Mouse (Mus musculus) brown adipose tissue, adult 24 weeks (tissue): ENCODE measurements around the gene Fam83e. TPM values are rescaled to one million over a fixed set of nuclear protein-coding genes. Genes with fewer than 3 reads are reported as not detected.

ENCODE experiments used
- H3K27ac ChIP-seq: fragments of 200-500 bp; replicated peaks from 2 replicates; pipeline ENCODE4 v1.5.1; 2012; ENCODE audit warnings: low read depth, mild to moderate bottlenecking, low read length
- H3K4me1 ChIP-seq: fragments of 200-500 bp; 2 replicates; pipeline ENCODE4 v1.6.1; 2012; ENCODE audit warnings: low read length, mixed read lengths; ENCODE audit not compliant: control insufficient read depth, insufficient read depth, insufficient read length
- H3K4me3 ChIP-seq: fragments of 200-500 bp; 2 replicates; pipeline ENCODE4 v1.5.1; 2012; ENCODE audit warnings: low read depth, mild to moderate bottlenecking, low read length, moderate library complexity; ENCODE audit not compliant: insufficient read depth
- polyA plus RNA-seq: library from polyadenylated mRNA; stranded (reverse); fragments of >200 nt; gene quantifications from 2 replicates; pipeline ENCODE4 v1.2.4, GENCODE M21; 2012; ENCODE audit not compliant: missing spikeins, insufficient read depth, insufficient read length

Fam83e gene
- polyA plus RNA-seq, 1 experiment = not detected

DNA sequence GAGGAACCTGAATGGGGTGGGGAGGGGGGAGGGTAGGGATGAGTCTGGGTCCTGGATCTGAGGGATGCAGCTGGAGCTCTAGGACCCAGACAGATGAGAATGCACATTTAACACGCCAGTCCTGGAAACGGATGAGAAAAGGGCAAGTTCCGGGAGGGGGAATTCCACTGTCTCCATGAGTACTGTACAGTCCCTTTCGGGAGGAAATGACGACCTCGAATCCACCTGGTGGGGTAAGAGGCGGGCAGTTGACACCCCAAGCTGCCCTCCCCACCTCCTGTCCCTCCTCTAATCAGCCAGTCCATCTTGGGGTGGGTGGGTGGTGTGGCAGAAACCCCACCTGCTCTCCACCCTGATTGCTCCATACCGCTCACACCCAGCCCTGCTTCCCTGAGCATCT lies 45.0 kb downstream of the Fam83e start:
- no peaks in the 10 kb centered on the region for H3K4me1 ChIP-seq
- H3K4me3 ChIP-seq = no peak overlapping the region
- no peak overlapping the region for H3K27ac ChIP-seq

DNA sequence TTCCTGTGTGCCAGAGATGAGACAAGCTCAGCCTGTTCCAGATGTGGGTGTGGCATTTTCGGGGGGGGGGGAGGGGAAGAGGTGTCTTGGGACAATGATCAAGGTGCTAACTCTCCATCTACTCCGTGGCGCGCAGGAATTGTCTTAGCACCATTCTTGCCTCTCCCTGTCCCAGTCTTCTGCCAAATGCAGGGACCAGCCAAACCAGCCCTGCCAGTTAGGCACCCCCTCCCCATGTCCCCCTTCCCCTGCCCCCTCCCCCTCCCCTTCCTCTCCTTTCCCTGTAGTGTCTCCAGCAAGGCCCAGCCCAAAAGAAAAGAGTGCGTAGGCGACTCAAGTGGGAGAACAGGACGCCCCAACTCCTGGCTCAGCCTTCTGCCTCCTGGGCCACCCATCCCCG lies 45.8 kb downstream of the Fam83e start:
- H3K27ac ChIP-seq = no peak overlapping the region
- no peaks in the 10 kb centered on the region for H3K4me1 ChIP-seq
- no peak overlapping the region for H3K4me3 ChIP-seq

- no peak overlapping the region for H3K4me3 ChIP-seq
- H3K27ac ChIP-seq = no peak overlapping the region
- H3K4me1 ChIP-seq = no peaks in the 10 kb centered on the region
These were observed 46.5 kb downstream of the Fam83e start for GRCm38 (mm10) chr7:45767500-45767899.

DNA sequence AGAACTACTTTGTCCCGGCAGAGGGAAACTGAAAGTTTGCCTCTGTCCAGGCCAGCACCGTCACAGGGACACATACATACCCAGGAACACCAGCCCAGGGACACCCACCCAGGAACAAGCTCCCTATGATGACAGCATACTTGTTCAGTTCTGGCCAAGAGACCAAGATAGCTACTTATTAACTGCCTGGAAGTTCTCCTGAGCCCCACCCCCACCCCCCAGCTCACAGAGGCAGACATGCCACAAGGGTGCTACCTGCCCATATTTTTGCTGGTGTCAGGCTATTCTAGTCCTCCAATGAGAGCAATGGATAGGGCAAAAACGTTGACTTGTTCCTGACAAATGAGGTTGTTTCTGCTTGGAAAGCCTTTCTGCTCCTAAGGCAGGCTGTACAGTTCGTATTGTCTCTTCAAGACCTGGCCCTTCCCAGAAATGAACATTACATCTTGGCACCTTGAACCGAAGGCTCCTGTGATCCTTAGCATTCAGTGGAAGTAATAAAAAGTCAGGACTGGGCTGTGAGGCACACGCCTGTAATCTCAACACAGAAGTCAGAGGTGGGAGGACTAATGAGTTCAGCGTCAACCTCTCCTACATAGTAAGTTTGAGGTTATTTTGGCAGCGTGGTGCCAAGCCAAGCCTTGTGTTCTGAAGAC lies 49.5 kb downstream of the Fam83e start:
- no peak overlapping the region for H3K4me3 ChIP-seq
- H3K27ac ChIP-seq = no peak overlapping the region
- no peaks in the 10 kb centered on the region for H3K4me1 ChIP-seq

GRCm38 (mm10) chr7:45771101-45771500 lies 50.1 kb downstream of the Fam83e start:
- Histone ChIP-seq H3K4me1 (no peaks in the 10 kb centered on the region), H3K27ac (no peak overlapping the region), H3K4me3 (no peak overlapping the region)

- no peak overlapping the region for H3K27ac ChIP-seq
- no peak overlapping the region for H3K4me3 ChIP-seq
- no peaks in the 10 kb centered on the region for H3K4me1 ChIP-seq
These were observed 54.2 kb downstream of the Fam83e start for GRCm38 (mm10) chr7:45775237-45775636.

Other genes starting within 250 kb of the Fam83e start
- gene Tulp2, start 239.3 kb upstream of the Fam83e start, polyA plus RNA-seq = not detected in 2 replicates
- gene Gm45808, start 234.4 kb upstream of the Fam83e start, polyA plus RNA-seq = 6.9 TPM in 1 of 2 replicates, not detected in the other
- 145 and 190 TPM in 2 replicates for gene Dhdh, start 232.4 kb upstream of the Fam83e start, polyA plus RNA-seq
- 78.6 and 108 TPM in 2 replicates for gene Nucb1, start 210.8 kb upstream of the Fam83e start, polyA plus RNA-seq
- gene Ppp1r15a, start 194.9 kb upstream of the Fam83e start, polyA plus RNA-seq = 12.6 and 24.6 TPM in 2 replicates
- gene Plekha4, start 194.9 kb upstream of the Fam83e start, polyA plus RNA-seq = 1.9 and 3.3 TPM in 2 replicates
- not detected in 2 replicates for gene Hsd17b14, start 166.3 kb upstream of the Fam83e start, polyA plus RNA-seq
- 82.0 and 135 TPM in 2 replicates for gene Bcat2, start 151.1 kb upstream of the Fam83e start, polyA plus RNA-seq
- 2.0 TPM in 1 of 2 replicates, not detected in the other for gene Fgf21, start 105.7 kb upstream of the Fam83e start, polyA plus RNA-seq
- gene Fut1, start 103.9 kb upstream of the Fam83e start, polyA plus RNA-seq = not detected in 2 replicates
- gene Izumo1, start 99.4 kb upstream of the Fam83e start, polyA plus RNA-seq = 0.63 TPM in 1 of 2 replicates, not detected in the other
- gene Rasip1, start 93.7 kb upstream of the Fam83e start, polyA plus RNA-seq = 4.3 and 9.3 TPM in 2 replicates
- 1.5 TPM in 1 of 2 replicates, not detected in the other for gene Mamstr, start 81.2 kb upstream of the Fam83e start, polyA plus RNA-seq
- not detected in 2 replicates for gene Fut2, start 54.8 kb upstream of the Fam83e start, polyA plus RNA-seq
- gene Ntn5, start 37.2 kb upstream of the Fam83e start, polyA plus RNA-seq = not detected in 2 replicates
- not detected in 2 replicates for gene Sec1, start 26.8 kb upstream of the Fam83e start, polyA plus RNA-seq
- 12.1 and 17.1 TPM in 2 replicates for gene Car11, start 21.4 kb upstream of the Fam83e start, polyA plus RNA-seq
- gene Dbp, start 16.1 kb upstream of the Fam83e start, polyA plus RNA-seq = 23.3 and 31.5 TPM in 2 replicates
- 445 and 504 TPM in 2 replicates for gene Rpl18, start 5.8 kb upstream of the Fam83e start, polyA plus RNA-seq
- 9.2 and 9.9 TPM in 2 replicates for gene Sphk2, start 3.2 kb upstream of the Fam83e start, polyA plus RNA-seq
- not detected in 2 replicates for gene Spaca4, start 4.6 kb downstream of the Fam83e start, polyA plus RNA-seq
- 0.36 and 0.46 TPM in 2 replicates for gene Lmtk3, start 62.5 kb downstream of the Fam83e start, polyA plus RNA-seq
- 0.87 and 1.1 TPM in 2 replicates for gene Sult2b1, start 63.5 kb downstream of the Fam83e start, polyA plus RNA-seq
- gene Cyth2, start 93.4 kb downstream of the Fam83e start, polyA plus RNA-seq = 39.1 and 45.5 TPM in 2 replicates
- 1.1 TPM in 1 of 2 replicates, not detected in the other for gene Kcnj14, start 103.6 kb downstream of the Fam83e start, polyA plus RNA-seq
- gene Grwd1, start 109.7 kb downstream of the Fam83e start, polyA plus RNA-seq = 5.5 and 6.6 TPM in 2 replicates
- 95.6 and 96.1 TPM in 2 replicates for gene Kdelr1, start 151.6 kb downstream of the Fam83e start, polyA plus RNA-seq
- gene Grin2d, start 157.2 kb downstream of the Fam83e start, polyA plus RNA-seq = not detected in 2 replicates
- not detected in 2 replicates for gene Syngr4, start 175.5 kb downstream of the Fam83e start, polyA plus RNA-seq
- gene Tmem143, start 175.7 kb downstream of the Fam83e start, polyA plus RNA-seq = 151 and 189 TPM in 2 replicates
- gene Emp3, start 200.2 kb downstream of the Fam83e start, polyA plus RNA-seq = 18.1 and 29.0 TPM in 2 replicates
- 1.2 and 1.7 TPM in 2 replicates for gene Ccdc114, start 202.9 kb downstream of the Fam83e start, polyA plus RNA-seq